In genomic region chr3:95920532-95920931, GRCm38 (mm10) we compare ENCODE assay signal across 1 mouse cellular context. TPM values are rescaled to one million over a fixed set of nuclear protein-coding genes. Genes with fewer than 3 reads are reported as not detected.
"Had no signal": no experiment of that assay in that cellular context is flagged by ENCODE, and none has a peak within 500 bp of the region (broad histone marks: within the 10 kb centered on the region; RNA-seq: fewer than 3 reads in every experiment).

No protein-coding gene starts in this region.

RNA-seq across cellular contexts. Expression of gene Car14, which starts 16.0 kb away (rescaled TPM):
- total RNA-seq: neutrophil, adult 5-6 weeks had no signal
